ENCODE assay signal across 13 mouse cellular contexts in genomic region chr15:96592976-96593375, GRCm38 (mm10). TPM values are rescaled to one million over a fixed set of nuclear protein-coding genes. Genes with fewer than 3 reads are reported as not detected.
DNase-seq lines count a peak whose midpoint lies in the region; ATAC-seq and TF ChIP-seq lines count a peak whose summit lies in the region.
"Had no signal": no experiment of that assay in that cellular context is flagged by ENCODE, and none has a peak within 500 bp of the region (broad histone marks: within the 10 kb centered on the region; RNA-seq: fewer than 3 reads in every experiment).

No protein-coding gene starts in this region.

- peaks cover 50% of the 10 kb centered on the region for H3K4me1 ChIP-seq in forebrain, embryonic 13.5 days
- peaks cover 9% of the 10 kb centered on the region; the same call in 1 of the 2 replicates for H3K4me1 ChIP-seq in forebrain, postnatal 0 days (ENCODE audit: insufficient read depth)
- H3K4me1 ChIP-seq in lung, embryonic 16.5 days (replicated peaks; ENCODE audit: control insufficient read depth, insufficient read depth, low read length), result peaks cover 12% of the 10 kb centered on the region
- H3K4me1 ChIP-seq in bone marrow, adult 2 months (ENCODE audit: control insufficient read depth, insufficient read depth, low read length), result peaks cover 4% of the 10 kb centered on the region

- no peak for TF ChIP-seq CTCF in forebrain, postnatal 0 days (IDR thresholded peaks at IDR 0.05; ENCODE audit: low read depth)
- no peak for TF ChIP-seq CTCF in bone marrow, adult 2 months (IDR thresholded peaks at IDR 0.05; ENCODE audit: control insufficient read depth, insufficient read depth, low read length)

- H3K27me3 ChIP-seq in forebrain, embryonic 13.5 days, result no peaks in the 10 kb centered on the region
- no peaks in the 10 kb centered on the region for H3K27me3 ChIP-seq in forebrain, postnatal 0 days (ENCODE audit: insufficient read depth, low read length)
- no peaks in the 10 kb centered on the region for H3K27me3 ChIP-seq in lung, embryonic 16.5 days (ENCODE audit: control insufficient read depth, insufficient read depth, low read depth, low read length)
- H3K27me3 ChIP-seq: liver, embryonic 13.5 days had no signal

- H3K36me3 ChIP-seq in forebrain, embryonic 13.5 days (ENCODE audit: poor library complexity, severe bottlenecking), result peaks cover 50% of the 10 kb centered on the region
- peaks cover 34% of the 10 kb centered on the region for H3K36me3 ChIP-seq in forebrain, postnatal 0 days (ENCODE audit: insufficient read depth)
- H3K36me3 ChIP-seq in lung, embryonic 16.5 days (ENCODE audit: control insufficient read depth, insufficient read depth, low read length), result no peaks in the 10 kb centered on the region; the same call in 1 of the 2 replicates

- H3K4me3 ChIP-seq in forebrain, embryonic 13.5 days, result no peak overlapping the region
- H3K4me3 ChIP-seq in forebrain, postnatal 0 days (ENCODE audit: low read depth, low read length), result no peak overlapping the region
- no peak overlapping the region for H3K4me3 ChIP-seq in lung, embryonic 16.5 days (ENCODE audit: low read length)
- H3K4me3 ChIP-seq in bone marrow, adult 2 months (replicated peaks; ENCODE audit: control insufficient read depth, low read depth, low read length), result no peak overlapping the region
- H3K4me3 ChIP-seq: layer of hippocampus, adult 2 months; liver, embryonic 13.5 days had no signal

- H3K4me2 ChIP-seq in forebrain, embryonic 13.5 days, result 0 out of 2 replicates have a peak overlapping the region, but pooled peaks have one; percentile 3
- no peak overlapping the region for H3K4me2 ChIP-seq in forebrain, postnatal 0 days (ENCODE audit: low read depth)
- no peak overlapping the region for H3K4me2 ChIP-seq in lung, embryonic 16.5 days (ENCODE audit: low read depth, low read length)
- H3K4me2 ChIP-seq: liver, embryonic 13.5 days had no signal

- no peak overlapping the region for H3K9ac ChIP-seq in forebrain, embryonic 13.5 days
- H3K9ac ChIP-seq in forebrain, postnatal 0 days, result no peak overlapping the region
- no peak overlapping the region for H3K9ac ChIP-seq in lung, embryonic 16.5 days (ENCODE audit: low read length)
- H3K9ac ChIP-seq: liver, embryonic 13.5 days had no signal

- TF ChIP-seq POLR2A in bone marrow, adult 2 months (IDR thresholded peaks at IDR 0.05; ENCODE audit: borderline replicate concordance, control insufficient read depth, low read depth, low read length), result no peak

- DNase-seq in forebrain, postnatal 0 days, result no peak
- DNase-seq in lung, postnatal 4 days, result no peak
- DNase-seq in gastrocnemius, postnatal 4 days (ENCODE audit: low spot score in 2 of 2), result no peak
- no peak for DNase-seq in thymus, postnatal 36 days
- DNase-seq: adrenal gland, postnatal 14 days; cerebellum, adult 2 months; gastrocnemius, postnatal 10 days; liver, embryonic 13.5 days had no signal

- H3K9me3 ChIP-seq in forebrain, embryonic 13.5 days (replicated peaks), result no peaks in the 10 kb centered on the region
- no peaks in the 10 kb centered on the region for H3K9me3 ChIP-seq in forebrain, postnatal 0 days (ENCODE audit: low read length)
- H3K9me3 ChIP-seq in lung, embryonic 16.5 days (ENCODE audit: control insufficient read depth, low read length), result no peaks in the 10 kb centered on the region
- H3K9me3 ChIP-seq: liver, embryonic 13.5 days had no signal

- ATAC-seq in forebrain, embryonic 13.5 days, result no peak; the same call in 1 of the 2 replicates
- no peak for ATAC-seq in forebrain, postnatal 0 days
- peak; percentile 49; the same call in 1 of the 2 replicates for ATAC-seq in lung, embryonic 16.5 days (ENCODE audit: low read depth)
- ATAC-seq in monocyte, adult 5-6 weeks (replicated peaks; ENCODE audit: insufficient number of reproducible peaks, low FRiP score, low TSS enrichment, poor library complexity, severe bottlenecking), result 0 out of 2 replicates have a peak, but pooled peaks have one; percentile 19

- 64% methylated on average over 13 of the region's 13 CpGs for WGBS in forebrain, embryonic 13.5 days
- WGBS in forebrain, postnatal 0 days, result 54% methylated on average over 13 of the region's 13 CpGs
- WGBS in lung, embryonic 16.5 days, result 67% methylated on average over 13 of the region's 13 CpGs
- 48% methylated on average over 13 of the region's 13 CpGs for WGBS in bone marrow, adult 2 months

- peak overlapping the region; percentile 37 for H3K27ac ChIP-seq in forebrain, embryonic 13.5 days
- no peak overlapping the region for H3K27ac ChIP-seq in forebrain, postnatal 0 days (ENCODE audit: low read depth, low read length)
- peak overlapping the region; percentile 50 for H3K27ac ChIP-seq in lung, embryonic 16.5 days (ENCODE audit: low read length)
- H3K27ac ChIP-seq in bone marrow, adult 2 months (ENCODE audit: control insufficient read depth, insufficient read depth, low read depth, low read length, poor library complexity), result peak overlapping the region; percentile 55
- H3K27ac ChIP-seq: layer of hippocampus, adult 2 months; liver, embryonic 13.5 days had no signal

RNA-seq across cellular contexts. Expression of gene Slc38a1, which starts 49.7 kb away (rescaled TPM):
- 138 and 142 TPM in 2 replicates for polyA plus RNA-seq in forebrain, embryonic 13.5 days (2015; fragmentation: Nextera tagmentation; extraction: Ambion mirVana)
- 52.7 and 73.3 TPM in 2 replicates for total RNA-seq in forebrain, postnatal 0 days (2014; rRNA removed)
- 67.0 and 90.2 TPM in 2 replicates for polyA plus RNA-seq in forebrain, postnatal 0 days (2015; fragmentation: Nextera tagmentation; extraction: Ambion mirVana)
- 47.5 and 48.8 TPM in 2 replicates for polyA plus RNA-seq in lung, embryonic 16.5 days (2015; fragmentation: Nextera tagmentation; extraction: Ambion mirVana)
- polyA plus RNA-seq in bone marrow, adult 2 months (2011; ENCODE audit: insufficient read depth, insufficient read length, low replicate concordance, missing spikeins), result 9.3 and 17.0 TPM in 2 replicates
- 60.2 to 115 TPM (median 76.1 TPM) in 3 replicates for total RNA-seq in monocyte, adult 5-6 weeks (2017)
- 10 to 100 TPM; 19.6 to 23.8 TPM for total RNA-seq in gastrocnemius, postnatal 4 days (2021)

Comparison
In these comparisons a context has a peak if more than half of its experiments do, and no peak if none do; other contexts are left out.
1. ATAC-seq: peak in lung, embryonic 16.5 days (single experiment) and monocyte, adult 5-6 weeks (single experiment); none in forebrain, embryonic 13.5 days (single experiment) and forebrain, postnatal 0 days (single experiment).